Mouse (Mus musculus) kidney, adult 11 months (tissue): Measurements from ENCODE around the gene Nrxn1.

Source experiments
- DNase-seq: peaks from one replicate; pipeline ENCODE4 v3.0.0; 2022

Gene Nrxn1

DNA sequence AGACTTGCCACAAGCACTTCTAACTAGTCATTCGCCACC is at the start of gene Nrxn1:
Gene Nrxn1, minus strand, starts transcription at position 30 of the 39 bp plus-strand sequence.
- no peak for DNase-seq

DNA sequence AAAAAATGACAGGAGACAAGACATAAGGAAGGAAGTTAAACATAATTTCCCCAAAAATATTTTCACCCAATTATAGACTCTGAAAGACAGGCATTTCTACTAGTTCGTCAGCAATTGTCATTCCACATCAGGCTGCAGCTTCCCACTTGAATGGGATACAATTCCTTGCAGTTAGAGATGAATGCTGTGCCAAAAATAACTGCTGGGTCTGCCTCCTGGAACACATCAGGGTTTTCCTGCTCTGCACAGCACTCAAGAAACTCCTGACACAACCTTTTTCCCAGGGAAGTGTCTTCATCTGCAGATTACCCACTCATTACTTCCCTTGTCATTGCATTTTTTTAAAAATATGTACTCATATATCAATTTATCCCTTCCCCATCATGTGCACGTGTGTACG is 44.0 kb upstream of the Nrxn1 start:
- no peak for DNase-seq

DNA sequence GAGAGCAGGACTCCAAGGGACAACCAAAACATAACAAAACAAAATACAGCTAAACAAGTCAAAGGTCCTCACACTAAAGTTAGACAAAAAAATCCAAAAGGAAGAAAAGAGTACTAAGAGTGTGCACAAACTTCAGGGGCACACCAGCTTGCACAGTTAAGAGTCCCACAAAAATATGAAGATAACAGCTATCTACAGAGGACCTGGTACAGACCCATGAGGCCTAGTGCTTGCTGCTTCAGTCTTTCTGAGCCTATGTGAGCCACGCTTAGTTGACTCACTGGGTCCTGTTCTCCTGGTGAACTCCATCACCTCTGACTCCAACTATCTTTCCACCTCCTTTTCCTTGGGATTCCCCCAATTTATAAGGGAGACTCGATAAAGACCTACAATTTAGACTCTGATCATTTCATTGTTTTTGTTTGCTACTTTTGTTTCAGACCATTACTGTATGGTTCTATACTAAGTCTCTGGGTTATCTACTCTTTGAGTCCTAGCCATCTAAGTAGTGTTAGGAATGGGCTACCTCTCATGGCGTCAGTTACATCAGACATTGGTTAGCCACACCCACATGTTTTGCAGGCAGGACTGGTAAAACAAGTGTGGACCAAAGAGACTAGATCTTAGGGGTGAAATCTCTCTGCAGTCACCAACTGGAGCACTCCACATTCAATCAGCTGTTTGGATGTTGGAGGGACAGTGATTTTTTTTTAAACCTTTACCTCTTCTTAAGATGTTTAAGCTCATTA is 20.2 kb upstream of the Nrxn1 start:
- DNase-seq, result no peak

DNA sequence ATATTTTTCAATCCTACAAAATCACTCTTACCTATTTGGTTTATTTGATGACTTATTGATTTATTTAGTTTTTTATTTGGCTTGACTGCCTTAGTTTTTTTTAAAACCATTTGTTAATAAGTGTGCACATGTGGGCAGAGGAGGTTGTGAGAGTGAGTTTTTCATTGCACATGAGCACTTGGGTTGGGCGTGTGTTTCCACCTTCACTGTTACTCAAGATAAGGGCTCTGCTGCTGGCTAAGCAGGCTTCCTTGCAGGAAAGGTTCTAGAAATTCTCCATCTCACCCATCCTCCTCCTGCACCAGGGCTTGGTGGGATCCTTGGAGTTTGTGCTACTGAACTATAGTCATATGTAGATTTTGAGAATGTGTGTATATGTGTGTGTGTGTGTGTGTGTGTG is 19.2 kb upstream of the Nrxn1 start:
- no peak for DNase-seq

DNA sequence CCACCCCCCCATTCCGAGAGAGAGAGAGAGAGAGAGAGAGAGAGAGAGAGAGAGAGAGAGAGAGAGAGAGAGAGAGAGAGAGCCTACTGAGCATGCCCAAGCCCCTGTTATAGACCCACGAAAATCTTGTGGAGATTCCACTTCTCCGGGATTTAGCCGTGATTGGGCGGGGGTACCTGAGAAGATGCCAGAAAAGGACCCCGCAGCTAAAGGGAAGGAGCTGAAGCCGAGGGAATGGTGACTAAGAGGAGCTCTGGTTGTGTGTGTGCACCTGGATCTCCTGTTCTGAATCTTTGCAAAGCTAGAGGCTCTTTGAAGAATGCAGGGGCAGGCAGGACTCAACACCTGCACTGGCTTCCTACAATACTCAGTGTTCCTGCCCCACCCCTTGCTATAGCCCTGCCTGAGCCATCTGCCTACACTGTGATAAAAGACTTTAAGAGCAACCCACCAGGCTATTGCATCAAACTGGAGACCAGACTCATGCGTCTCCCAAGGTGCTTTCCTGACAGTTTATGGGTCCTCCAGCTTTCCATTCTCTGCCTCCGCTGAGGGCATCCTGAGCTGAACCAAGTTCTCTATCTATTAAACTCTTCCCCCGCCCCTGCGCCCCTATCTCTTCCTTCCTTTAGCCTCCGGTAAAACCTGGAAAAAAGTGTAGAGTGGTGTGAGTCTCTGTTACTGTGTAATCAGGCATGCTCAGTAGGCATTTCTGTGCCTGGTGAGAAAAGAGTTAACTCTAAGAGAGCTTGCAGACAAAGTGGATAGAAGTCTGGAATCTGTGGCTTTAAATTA is 407 bp upstream of the Nrxn1 start:
- no peak for DNase-seq

DNA sequence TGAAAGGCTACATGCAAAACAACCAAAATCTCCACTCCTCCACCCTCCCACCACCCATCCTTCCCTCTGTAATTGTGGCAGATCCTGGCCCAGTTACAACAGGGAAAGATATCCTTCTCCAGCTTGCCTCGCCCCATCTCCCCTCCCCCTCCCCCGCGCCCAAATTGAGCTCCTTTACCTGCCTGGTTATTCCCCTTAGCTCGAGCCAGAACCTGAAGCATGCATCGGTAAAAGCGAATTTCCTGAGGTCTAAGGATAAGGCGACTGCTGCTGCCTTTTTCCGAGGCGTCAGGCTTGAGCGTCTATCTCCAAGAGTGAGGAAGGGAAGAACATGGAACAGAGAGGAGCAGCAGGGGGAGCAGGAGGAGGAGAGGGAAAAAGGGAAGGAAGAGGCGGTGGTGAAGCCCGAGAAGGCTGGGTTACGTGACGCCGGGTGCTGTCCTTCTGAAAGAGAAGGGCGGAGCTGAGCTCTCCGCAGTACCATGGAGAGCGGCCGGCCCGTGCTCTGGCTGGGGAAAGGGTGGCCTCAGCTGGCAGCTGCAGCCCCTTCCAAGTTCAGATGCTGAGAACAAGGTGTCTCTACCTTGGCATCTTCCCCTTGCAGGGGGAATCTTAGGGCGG is 340 bp downstream of the Nrxn1 start:
- DNase-seq, result no peak

DNA sequence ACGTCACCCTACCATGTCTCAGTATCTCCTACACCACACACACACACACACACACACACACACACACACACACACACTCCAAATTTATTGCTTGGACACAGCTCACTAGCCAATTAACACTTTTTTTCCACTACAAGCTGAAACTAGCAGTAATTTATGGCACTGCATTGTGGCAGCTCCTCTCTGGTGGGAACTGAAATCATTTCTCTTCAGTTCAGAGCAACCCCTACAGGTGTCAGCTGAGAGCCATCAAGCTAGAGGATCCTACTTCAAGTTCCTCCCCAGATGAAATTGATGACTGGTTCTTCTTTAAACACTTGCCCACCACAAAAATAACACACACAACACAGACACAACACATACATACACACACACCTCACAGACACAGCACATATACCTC is 2.2 kb downstream of the Nrxn1 start:
- no peak for DNase-seq

DNA sequence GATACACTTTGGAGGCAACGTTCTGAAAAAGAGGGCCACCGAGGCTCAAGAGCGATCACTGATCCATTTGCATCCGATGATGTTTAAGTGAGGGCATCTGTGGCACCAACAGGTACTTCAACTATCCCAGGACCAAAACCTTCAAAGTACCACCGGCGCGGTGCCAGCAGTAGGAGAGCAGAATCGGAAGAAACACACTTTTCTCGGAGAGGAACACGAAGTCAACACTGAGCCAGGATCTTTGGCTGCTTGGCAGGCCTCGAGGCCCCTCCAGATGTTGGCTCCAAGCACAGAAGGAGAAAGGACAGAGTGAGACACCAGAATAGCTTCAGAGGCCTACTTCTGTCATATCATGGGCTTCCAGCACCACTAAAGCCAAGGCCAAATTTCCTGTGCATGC is 3.9 kb downstream of the Nrxn1 start:
- DNase-seq, result no peak

DNA sequence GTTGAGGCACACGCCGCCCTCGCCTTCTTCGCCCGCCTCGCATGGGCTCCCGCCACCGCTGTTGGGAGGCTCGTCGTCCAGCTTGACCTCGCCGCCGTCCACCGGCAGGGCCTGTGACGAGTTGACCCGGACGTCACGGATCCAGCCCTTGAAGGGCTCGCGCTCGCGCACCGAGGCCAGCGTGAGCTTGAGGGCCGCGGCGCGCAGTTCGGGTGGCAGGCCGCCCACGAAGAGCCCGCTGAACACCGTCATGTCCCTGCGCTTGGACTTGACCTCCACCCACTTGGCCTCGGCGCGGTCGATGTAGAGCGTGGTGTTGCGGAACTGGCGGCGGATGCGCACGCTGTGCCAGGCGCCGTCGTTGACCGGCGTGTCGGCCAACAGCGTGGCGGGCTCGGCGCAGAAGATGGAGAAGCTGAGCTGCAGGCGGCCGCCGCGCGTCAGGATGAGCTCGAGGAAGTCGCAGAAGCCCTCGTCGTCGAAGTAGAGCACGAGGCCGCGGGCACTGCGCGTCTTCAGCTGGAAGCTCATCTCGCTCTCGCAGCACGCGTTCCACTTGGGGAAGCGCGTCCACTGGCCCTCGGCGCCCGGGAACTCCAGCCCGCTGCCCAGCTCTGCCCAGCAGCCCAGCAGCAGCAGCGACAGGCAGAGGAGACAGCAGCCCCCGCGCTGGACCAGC is 4.7 kb downstream of the Nrxn1 start:
- no peak for DNase-seq

DNA sequence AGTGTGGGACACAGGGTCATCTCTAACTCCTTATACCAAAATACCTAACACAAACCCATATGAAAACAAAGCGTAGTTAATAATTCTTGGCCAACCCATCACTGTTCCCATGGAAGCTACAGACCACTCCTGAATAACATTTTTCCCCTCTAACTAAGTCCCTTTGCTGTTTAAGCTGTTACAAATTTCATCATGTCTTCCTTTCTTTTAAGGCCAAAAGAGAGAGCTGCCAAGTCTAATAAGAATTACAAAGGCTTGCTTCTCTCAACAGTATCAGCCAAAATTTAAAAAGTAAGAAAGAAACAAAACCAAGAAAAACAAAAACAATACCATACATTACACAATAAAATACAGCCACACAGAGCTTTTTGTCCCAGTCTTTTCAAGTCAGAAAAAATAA is 6.5 kb downstream of the Nrxn1 start:
- no peak for DNase-seq

DNA sequence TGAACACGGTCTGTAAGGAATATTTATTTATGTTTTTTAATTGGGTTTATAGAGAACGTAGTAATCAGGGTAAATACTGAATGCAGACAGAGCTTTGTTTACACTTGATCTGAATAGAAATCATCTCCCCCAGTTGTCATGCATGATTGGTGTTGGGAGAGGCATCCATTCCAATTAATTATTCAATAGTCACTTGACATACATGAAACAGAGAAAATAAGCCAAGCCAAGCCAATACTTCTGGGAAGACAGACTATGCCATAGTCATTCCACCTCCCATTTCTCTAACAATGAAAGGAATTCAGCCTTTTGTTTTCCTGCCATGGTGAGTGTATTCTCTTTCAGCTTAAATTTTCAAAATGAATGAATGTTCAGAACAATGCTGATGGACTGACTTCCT is 7.5 kb downstream of the Nrxn1 start:
- DNase-seq, result no peak

DNA sequence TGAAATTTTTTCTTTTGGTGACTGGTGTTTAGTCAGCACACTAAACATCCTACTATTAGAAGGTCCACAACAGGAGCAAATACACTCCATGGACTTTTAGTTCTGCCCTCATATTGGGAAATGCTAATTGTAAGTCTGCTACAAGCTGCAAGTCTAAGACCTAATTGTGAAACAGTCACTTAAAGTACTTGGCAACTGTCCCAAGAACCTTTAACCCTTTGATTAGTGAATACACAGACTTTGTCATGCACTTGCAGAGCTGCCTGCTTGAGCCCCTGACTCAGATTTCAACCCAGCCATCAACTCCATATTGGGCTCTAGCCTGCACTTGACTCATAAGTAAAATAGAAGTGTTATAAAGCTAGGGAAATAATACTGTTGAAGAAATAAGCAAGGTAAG is 13.8 kb downstream of the Nrxn1 start:
- no peak for DNase-seq

DNA sequence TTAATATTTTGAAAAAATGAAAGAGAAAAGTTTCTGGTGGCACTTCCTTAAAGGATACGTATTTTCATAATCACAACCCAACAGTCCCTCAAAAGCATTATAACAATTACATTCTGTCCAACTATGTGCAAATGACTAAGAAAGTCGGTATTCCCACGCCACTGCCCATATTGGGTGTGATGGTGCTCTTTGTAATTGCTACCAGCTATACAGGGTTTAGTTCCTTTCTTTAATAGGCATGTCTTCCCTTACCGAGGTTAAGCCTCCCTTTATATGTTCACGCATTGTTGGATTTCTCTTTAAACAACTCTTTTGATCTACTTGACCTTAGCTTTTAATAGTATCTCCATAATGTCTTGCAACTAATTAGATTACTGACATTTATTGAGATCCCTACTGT is 18.1 kb downstream of the Nrxn1 start:
- DNase-seq, result no peak

DNA sequence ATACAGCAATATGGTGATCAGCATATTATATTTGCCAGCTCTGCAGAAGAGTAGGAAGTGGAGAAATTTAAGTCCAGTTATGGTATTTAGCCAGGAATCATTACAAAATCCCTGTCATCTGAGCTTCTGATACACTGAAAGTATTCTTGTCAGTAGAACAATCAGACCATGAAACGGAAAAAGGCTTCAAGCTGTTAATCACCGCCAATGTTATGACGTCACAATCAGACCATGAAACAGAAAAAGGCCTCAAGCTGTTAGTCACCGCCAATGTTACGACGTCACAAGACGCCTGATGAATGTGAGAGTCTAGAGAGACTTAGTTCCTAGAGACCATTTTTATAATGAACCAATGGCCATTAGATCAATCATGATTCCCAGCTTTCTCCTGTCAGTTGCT is 59.4 kb downstream of the Nrxn1 start:
- DNase-seq, result no peak

DNA sequence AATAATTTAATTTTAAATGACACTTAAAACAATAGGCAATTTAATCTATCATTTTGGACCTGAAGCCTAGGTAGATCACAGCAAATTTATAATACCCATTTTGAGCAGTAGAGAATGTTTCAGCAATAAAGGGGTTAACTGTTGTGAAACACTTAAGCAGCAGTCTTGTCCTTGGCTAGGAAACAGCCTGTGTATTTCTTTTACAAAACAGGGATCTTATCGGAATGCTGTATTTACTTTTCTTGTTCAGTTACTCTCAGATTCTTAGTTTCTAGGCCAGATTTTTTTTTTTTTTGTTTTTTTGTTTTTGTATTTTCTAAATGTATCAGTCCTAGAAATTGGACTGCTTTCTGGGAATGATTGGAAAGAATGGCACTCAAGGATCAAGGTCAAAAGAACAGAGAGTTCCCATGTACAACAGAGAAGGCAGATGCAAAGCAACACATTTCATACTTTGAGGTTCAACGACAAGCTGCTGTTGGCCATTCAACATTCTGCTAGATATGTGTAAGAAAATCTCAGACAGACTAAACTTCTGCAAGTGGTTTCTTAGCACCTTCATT is 67.7 kb downstream of the Nrxn1 start:
- no peak for DNase-seq

DNA sequence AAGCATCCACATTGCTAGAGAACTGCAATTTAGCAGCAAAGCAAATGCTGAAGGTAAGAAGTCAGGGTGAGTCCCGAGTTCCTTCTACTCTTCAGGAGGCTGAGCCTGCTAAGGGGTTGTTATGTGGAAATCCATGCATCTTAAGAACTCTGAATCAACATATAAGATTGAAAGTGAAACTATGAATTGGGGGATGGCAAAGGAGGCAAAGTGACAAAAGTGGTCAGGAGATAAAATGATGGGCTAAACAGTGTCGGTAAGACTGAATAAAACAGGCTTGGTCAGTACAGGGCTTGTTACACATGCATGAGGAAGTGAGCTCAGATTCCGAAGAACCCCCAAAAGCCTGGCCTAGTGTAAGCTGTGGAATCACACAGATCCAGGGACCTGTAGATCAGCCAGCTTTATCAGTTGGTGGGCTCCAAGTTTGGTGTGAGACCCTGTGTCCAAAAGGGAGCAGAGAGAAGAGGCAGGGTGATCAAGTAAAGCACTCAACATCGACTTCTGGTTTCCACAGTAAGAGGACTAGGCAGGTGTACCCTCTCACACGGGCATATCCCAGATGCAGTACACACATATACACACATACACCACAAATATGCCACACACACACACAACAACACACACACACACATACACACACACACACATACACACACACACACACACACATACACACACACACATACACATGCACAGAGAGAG is 85.3 kb downstream of the Nrxn1 start:
- DNase-seq, result no peak

DNA sequence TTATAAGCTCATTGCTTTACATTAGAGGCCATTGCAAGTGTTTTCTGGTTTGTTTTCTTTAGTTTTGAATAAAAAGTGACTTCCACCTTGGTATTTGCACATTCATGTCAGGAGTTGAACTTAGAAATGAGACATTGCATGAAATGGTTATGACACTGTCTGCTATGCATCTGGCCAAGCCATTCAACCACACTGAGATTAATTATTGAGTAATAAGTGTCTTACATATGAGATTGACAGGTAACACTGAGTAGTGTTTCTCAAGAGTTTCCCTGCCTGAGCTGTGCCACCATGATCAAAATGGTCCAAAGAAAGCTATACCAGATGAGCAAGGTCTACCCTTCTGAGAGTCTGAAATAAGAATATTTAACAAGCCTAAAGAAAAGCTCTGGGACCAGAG is 92.5 kb downstream of the Nrxn1 start:
- DNase-seq, result no peak

DNA sequence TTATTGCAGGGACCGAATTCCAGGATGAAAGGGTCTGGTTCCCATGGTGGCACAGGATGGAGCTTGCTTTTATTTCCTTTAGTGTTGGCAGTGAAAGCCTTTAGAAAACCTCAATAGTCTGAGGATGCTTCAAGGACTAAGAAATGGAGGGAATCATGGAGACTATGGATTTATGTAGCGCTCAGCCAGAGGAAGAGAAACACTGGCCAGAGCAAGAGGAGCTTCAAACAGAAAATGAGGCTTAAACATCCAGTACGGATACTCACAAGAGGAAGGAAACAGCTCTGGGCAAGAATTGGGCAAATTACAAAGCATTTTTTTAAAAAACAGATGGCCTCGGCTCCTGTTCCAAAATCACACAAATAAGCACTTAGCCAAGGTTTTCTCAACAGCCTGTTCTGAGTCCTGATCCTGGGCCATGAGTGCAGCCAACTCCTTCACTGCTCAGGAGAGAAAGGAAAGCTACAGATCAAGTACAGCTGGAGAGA is 93.2 kb downstream of the Nrxn1 start:
- no peak for DNase-seq

DNA sequence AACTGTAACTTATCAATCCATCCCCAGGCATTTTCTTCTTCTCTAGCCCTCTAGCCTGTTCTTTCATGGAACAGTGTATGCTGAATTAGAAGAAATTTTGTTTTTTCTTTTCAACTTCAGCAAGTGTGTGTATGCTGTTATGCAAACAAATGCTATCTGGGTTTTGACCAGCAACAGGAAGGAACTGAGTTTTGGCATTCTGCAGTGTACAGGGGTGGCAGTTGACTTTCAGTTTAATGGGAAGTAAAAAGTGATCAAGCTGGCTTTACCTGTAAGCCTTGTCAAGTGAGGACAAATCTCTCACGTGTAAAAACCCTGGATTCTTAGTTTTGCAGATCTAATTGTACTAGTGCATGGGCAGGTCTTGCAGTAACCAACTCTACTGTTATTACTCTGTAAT is 95.2 kb downstream of the Nrxn1 start:
- no peak for DNase-seq

DNA sequence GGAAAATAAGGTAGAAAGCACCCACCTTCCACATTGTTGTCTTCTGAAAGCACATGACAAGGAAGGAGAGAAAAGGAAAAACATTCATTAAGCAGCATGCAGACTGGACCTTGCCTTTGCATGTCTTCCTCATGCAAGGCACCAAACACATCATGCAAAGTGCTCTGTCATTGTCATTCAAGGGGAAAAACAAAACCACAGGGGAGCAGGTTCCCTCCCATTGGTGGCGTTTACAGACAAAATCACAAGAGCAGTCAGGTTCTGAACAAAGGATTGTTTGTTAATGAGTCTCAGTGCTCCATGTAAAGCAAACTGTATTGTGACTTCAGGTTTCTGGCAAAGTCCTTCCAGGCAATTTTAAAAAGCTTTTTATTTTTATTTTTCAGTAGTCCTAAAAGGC is 97.4 kb downstream of the Nrxn1 start:
- DNase-seq, result no peak

DNA sequence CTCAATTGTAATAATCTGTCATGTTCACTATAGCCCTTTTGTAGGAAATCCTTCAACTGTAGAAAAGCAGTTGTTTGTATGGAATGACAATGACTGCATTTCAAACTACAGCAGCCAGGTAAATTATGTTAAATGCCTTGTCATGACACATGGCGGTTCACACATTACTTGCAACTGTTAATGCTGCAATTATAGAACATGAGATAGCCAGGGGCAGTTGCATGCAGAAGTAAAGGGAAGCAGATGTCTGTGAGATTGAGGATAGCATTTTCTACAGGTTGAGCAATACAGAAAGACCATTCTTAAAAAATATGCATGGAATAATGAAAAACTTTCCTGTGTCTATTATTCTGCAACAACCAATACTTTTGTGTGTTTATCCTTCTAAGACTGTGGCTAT is 98.6 kb downstream of the Nrxn1 start:
- DNase-seq, result no peak

DNA sequence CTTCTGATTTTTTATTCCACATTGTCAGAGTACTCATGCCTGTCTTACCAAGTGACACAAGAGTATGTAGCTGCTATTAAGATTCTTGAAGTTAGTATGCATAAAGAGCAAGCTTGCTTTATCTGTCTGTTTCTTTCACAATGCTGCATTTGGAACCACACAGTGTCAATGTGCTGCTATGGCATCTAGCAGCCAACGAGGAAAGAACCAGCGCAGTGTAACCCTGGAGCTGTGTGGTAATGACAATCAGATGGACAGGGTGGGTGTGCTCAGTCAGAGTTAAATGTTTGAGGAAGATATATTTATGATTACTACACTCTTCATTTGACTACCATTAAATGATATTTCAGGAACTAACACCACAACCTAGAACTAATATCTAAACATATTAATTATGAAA is 102.1 kb downstream of the Nrxn1 start:
- DNase-seq, result no peak

DNA sequence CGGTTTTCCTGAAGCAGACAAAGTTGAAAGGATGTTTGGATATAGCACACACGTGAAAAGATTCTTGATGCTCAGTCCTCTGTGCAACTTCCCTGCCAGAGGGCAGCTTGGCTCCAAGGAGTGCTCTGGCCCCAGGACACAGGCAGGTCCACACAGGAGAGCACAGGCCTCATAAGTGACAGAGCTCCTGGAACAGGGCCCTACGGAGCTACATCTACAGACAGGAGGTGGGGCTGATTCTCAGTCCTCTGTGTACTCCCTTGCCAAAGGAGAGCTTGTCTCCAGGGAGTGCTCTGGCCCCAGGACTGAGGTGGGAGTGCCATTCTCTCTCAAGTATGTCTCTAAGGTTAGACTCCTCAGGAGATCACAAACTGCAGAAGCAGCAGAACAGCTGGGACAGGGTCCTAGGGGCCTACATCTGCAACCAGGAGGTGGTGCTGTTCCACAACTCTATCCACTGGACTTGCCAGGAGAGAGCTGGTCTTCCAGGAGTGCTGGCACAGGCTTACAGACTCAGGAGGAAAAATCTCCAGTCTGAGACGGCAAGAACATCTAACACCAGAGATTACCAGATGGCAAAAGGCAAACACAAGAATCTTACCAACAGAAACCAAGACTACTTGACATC is 129.9 kb downstream of the Nrxn1 start:
- no peak for DNase-seq
